Mouse (Mus musculus): ENCODE measurements at regions not wholly inside any gene's neighbourhood (a gene's known extent, or its start where the extent isn't known, plus 50 kb on each side); places are given as distances from the start of the nearest gene placed in this dataset.
A peak's percentile ranks its signal among the peaks of the same experiment; 100 is the strongest.

DNA sequence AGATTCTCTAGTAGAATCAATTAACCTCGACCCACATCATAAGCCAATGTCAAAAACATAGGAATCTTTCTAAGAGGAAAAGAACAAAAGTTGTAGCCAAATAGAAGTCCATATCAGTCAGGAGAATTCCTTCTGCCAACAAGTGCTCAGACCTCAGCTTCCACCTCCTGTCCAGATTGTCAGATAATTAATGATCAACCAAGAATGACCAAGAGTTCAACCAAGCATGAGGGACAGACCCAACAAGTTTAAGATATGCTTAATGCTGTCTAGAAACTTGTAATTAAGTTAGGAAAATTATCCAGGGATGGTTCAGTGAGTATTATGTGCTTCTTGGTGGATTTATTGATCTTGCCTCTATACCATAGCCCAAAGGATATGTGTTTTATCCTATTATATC, 238.6 kb downstream of the Nedd1 start:
- DNase-seq (ENCODE audit: low read depth, low spot score) = no peak

DNA sequence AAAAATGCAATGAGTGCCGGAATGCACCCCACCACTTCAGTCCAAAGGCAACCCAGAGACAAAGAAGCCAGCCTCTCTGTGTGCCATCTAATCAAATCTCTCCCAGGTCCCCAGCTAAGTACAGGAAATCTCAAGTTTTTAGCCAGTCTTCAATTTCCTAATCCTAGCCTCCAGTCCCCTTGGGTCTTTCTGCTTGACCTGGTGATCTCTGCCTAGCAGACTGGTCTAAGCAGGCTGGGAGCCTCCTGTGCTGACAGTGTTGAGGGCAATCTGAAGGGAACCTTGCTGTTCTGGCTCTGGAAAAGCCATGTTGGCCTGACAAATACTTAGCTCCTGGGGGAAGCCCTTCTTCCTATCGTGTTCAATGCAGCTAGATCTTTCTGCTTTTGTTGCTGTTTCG, 248.9 kb downstream of the Nedd1 start:
- no peak for DNase-seq (ENCODE audit: low read depth, low spot score)

GRCm38 (mm10) chr10:92471111-92471510, 251.1 kb downstream of the Nedd1 start:
- no peak for DNase-seq (ENCODE audit: low read depth, low spot score)

GRCm38 (mm10) chr10:92455195-92455594, 267.0 kb downstream of the Nedd1 start:
- DNase-seq (ENCODE audit: low read depth, low spot score) = no peak

- DNase-seq (ENCODE audit: low read depth, low spot score) = no peak
These were observed 268.7 kb downstream of the Nedd1 start for GRCm38 (mm10) chr10:92453550-92453949.

- DNase-seq (ENCODE audit: low read depth, low spot score) = no peak
These were observed 276.3 kb downstream of the Nedd1 start for GRCm38 (mm10) chr10:92445957-92446356.

DNA sequence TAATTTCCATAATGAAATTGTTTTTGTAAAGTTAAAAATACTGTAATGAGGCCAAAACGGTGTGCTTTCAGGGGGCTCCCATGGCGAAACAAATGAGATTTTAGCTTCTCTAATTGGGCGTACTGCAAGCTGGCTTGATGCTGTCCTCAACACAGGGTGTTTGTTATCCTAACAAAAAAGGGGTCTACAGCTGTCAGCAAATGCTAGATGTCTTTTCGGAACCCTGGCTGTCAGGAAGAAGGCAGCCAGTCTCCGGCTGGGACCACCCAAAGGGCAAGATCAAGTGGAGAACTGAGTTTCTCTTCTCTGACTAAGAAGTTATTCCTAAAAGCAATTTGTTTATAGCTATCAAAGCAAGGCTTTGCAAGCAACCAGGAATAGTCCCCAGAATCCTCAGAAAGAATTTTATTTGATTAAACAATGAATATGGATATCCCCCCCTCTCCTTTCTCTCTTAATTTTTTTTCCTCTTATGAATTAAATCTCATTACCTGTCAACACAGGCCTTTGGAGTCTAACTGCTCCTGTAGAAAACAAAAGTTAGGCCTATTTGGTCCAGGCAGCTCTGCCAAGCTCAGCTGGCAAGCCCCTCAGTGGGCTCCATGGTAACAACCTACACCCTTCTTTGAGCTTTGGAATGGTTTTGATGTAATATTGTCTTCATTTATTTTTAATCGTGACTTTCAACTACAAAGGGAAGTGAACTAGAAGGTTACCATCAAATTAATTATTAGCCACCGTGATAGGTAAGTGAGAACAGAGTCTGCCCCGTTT, 283.4 kb downstream of the Nedd1 start:
- no peak for DNase-seq (ENCODE audit: low read depth, low spot score)

GRCm38 (mm10) chr10:92429256-92429655, 293.0 kb downstream of the Nedd1 start:
- DNase-seq (ENCODE audit: low read depth, low spot score) = no peak

GRCm38 (mm10) chr10:92428026-92428425, 294.2 kb downstream of the Nedd1 start:
- no peak for DNase-seq (ENCODE audit: low read depth, low spot score)

DNA sequence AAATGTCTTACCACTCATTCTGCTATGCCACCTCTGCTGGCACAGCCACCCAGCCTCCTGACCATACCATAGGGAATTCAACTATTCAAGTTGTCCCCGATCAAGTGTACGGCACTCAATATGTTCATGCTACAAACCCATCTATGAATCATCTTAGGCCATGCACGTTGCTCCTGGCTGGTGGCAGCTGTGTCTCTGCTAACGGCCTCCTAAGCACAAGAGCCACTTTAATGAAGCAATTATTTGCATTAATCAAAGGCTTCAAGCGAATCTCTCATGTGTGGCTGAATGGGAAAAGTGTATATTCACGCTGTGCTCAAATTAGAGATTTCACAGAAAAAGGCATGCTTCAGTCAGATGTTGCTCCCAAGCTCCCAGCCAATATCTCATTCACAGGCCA, 295.8 kb downstream of the Nedd1 start:
- no peak for DNase-seq (ENCODE audit: low read depth, low spot score)

- no peak for DNase-seq (ENCODE audit: low read depth, low spot score)
These were observed 309.5 kb downstream of the Nedd1 start for GRCm38 (mm10) chr10:92412737-92413136.

GRCm38 (mm10) chr10:92410813-92411325, 311.4 kb downstream of the Nedd1 start:
- DNase-seq (ENCODE audit: low read depth, low spot score) = no peak

- DNase-seq (ENCODE audit: low read depth, low spot score) = no peak
These were observed 317.4 kb downstream of the Nedd1 start for GRCm38 (mm10) chr10:92404697-92405293.

- no peak for DNase-seq (ENCODE audit: low read depth, low spot score)
These were observed 321.6 kb downstream of the Nedd1 start for GRCm38 (mm10) chr10:92400587-92401090.

DNA sequence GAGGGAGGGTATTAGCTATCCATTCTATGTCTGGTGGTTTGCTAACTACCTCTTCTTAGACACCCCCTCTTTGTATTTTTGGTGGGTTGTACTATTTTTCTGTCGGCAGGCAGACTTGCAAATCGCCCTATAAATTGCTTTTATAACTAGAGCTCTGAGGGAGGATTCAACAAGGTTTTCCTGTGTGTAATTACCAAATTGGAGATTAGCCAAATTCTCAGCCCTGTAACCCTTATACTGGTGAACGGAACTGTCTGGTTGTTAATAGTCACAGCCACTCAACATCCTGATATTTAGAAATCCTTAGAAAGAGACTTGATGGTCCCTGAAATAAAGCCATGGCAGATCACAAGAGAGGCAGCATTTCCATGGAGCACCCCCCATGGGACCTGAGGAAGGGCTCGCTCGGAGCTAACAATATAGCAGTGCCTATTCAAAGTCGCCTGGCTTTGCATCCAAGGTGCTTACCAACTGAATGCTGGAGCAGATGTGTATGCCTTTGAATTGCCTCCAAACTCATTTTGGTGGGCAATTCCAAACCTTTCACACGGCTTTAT, 333.0 kb downstream of the Nedd1 start:
- no peak for DNase-seq (ENCODE audit: low read depth, low spot score)

GRCm38 (mm10) chr10:92367126-92367525, 355.1 kb downstream of the Nedd1 start:
- peak; percentile 39 for DNase-seq (ENCODE audit: low read depth, low spot score)

DNA sequence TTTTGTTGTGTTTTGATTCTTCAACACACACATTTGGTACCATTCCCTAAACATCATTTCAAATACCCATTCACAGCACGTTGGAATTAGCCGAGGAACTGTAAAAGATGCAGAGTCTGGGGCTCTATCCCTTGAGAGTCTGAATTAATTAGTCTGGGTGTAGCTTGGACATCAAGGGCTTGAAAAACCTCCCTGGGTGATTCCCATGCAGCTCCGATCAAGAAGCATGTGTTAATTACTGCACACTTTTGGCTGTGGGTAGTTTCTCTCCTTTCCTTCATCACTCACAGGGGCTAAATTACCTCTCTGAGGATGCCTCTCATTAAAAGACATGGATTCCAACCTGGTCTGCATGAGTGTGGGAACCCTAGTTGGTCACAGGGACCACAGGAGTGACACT, 365.5 kb downstream of the Nedd1 start:
- DNase-seq (ENCODE audit: low read depth, low spot score) = no peak

GRCm38 (mm10) chr10:92349043-92349442, 373.2 kb downstream of the Nedd1 start:
- no peak for DNase-seq (ENCODE audit: low read depth, low spot score)

DNA sequence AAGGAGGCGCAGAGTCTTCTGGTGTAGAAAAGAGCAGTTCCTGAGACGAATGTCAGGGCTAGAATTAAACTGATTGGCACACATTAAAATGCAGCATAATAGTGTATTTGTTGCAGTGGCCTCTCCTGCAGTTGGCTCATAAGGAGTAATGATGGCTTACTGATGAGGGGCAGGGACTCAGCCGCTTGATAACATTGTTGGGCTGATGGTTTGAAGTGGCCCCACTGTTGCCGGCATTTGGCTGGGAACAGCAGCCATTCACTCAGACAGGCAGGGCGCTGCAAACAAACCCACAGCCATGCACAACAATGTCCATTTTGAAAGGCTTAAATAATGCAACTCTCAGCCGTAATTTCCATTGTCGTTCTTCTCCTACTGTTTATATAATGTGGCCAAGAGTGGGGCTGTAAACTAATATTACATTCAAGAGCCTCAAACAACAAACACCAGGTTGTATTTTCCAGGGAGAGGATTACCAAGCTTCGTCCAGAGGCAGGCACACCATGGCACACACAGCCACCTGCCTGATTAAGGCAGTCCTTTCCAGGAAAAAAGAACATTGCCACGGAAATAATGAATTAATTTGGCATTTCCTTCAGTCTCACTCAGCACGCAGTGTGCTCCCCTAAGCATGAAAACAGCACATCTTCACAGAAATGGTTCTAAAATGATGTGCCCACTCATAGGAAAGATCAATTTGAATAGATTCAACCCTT, 374.1 kb downstream of the Nedd1 start:
- no peak for DNase-seq (ENCODE audit: low read depth, low spot score)

GRCm38 (mm10) chr10:92339671-92340070, 382.5 kb downstream of the Nedd1 start:
- no peak for DNase-seq (ENCODE audit: low read depth, low spot score)

DNA sequence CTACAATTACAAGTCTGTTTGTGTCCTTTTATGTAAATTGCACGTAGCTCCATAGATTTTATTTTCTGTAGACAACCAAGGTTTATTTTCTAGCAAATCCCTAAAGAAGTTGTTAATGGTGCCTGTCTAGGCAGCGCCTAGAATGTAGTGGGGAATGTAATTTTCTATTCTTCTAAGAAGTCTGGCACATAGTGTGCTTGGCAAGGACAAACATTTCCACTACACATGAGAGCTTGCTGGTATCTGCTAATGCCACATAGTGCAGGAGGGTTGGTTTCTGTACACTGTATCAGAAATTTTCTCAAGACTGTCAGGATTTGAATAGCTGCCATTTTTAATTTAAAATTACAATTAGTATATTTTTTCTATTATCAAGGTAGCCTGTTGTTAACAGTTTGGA, 385.3 kb downstream of the Nedd1 start:
- DNase-seq (ENCODE audit: low read depth, low spot score) = no peak

DNA sequence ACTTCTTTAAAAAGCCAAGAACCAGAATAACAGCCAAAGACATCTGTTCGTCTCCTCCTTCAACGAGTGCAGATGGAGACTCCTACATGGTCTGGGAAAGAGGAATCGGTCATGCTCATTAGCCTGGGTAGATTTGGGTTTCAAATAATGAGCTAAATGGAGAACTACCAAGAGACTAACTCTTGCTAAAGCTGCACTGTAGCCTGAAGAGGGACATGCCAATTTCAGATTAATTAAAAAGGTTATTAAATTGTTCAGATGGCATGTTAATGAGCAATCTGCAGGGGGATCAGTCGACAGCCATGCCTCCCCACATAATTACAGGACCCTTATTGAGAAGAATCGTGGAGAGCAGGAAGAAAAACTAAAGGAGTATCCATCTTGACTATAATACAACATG, 386.1 kb downstream of the Nedd1 start:
- no peak for DNase-seq (ENCODE audit: low read depth, low spot score)

All from 3T3-L1 (cell line).